Mouse (Mus musculus) forebrain, embryonic 15.5 days (tissue): ENCODE results near the gene Inpp4a. TPM values are rescaled to one million over a fixed set of nuclear protein-coding genes. Genes with fewer than 3 reads are reported as not detected.
A peak's percentile ranks its signal among the peaks of the same experiment; 100 is the strongest.

Source experiments
- ATAC-seq: fragments of 200-750 bp; cut with Nextera tagmentation; replicated peaks from 2 replicates; pipeline ENCODE4 v1.8.0; 2017; ENCODE audit warnings: mild to moderate bottlenecking, moderate TSS enrichment, moderate library complexity
- H3K27ac ChIP-seq: fragments of 300-500 bp; sonication (generic); replicated peaks from 2 replicates; pipeline ENCODE4 v1.5.1; 2015; ENCODE audit warnings: mild to moderate bottlenecking, inconsistent platforms
- H3K27me3 ChIP-seq: fragments of 300-500 bp; sonication (generic); 2 replicates; pipeline ENCODE4 v1.6.1; 2015; ENCODE audit warnings: inconsistent platforms
- H3K36me3 ChIP-seq: fragments of 300-500 bp; sonication (generic); 2 replicates; pipeline ENCODE4 v1.6.1; 2015; ENCODE audit warnings: mild to moderate bottlenecking, inconsistent platforms
- H3K4me1 ChIP-seq: fragments of 300-500 bp; sonication (generic); 2 replicates; pipeline ENCODE4 v1.6.1; 2015; ENCODE audit warnings: inconsistent platforms
- H3K4me2 ChIP-seq: fragments of 300-500 bp; sonication (generic); replicated peaks from 2 replicates; pipeline ENCODE4 v1.6.1; 2015; ENCODE audit warnings: mild to moderate bottlenecking, inconsistent platforms
- H3K4me3 ChIP-seq: fragments of 300-500 bp; sonication (generic); 2 replicates; pipeline ENCODE4 v1.5.1; 2015; ENCODE audit warnings: mild to moderate bottlenecking, inconsistent platforms
- H3K9ac ChIP-seq: fragments of 300-500 bp; sonication (generic); replicated peaks from 2 replicates; pipeline ENCODE4 v1.6.1; 2015; ENCODE audit warnings: mild to moderate bottlenecking, inconsistent platforms
- H3K9me3 ChIP-seq: fragments of 300-500 bp; sonication (generic); 2 replicates; pipeline ENCODE4 v1.6.1; 2016; ENCODE audit warnings: inconsistent platforms
- WGBS: fragments of 180-500 bp; shearing (Covaris S2); methylation state at CpG from one replicate; pipeline ENCODE4 v1.1.7; 2015; ENCODE audit warnings: mixed read lengths; 5-methylcytosine and 5-hydroxymethylcytosine counted together
- polyA plus RNA-seq: library from polyadenylated mRNA; unstranded; fragments of >200 nt; fragmentation: Nextera tagmentation; extraction: Ambion mirVana; gene quantifications from 2 replicates; pipeline ENCODE4 v1.2.1, GENCODE M21; 2015

Gene Inpp4a
- 55.0 and 56.0 TPM in 2 replicates for polyA plus RNA-seq

DNA sequence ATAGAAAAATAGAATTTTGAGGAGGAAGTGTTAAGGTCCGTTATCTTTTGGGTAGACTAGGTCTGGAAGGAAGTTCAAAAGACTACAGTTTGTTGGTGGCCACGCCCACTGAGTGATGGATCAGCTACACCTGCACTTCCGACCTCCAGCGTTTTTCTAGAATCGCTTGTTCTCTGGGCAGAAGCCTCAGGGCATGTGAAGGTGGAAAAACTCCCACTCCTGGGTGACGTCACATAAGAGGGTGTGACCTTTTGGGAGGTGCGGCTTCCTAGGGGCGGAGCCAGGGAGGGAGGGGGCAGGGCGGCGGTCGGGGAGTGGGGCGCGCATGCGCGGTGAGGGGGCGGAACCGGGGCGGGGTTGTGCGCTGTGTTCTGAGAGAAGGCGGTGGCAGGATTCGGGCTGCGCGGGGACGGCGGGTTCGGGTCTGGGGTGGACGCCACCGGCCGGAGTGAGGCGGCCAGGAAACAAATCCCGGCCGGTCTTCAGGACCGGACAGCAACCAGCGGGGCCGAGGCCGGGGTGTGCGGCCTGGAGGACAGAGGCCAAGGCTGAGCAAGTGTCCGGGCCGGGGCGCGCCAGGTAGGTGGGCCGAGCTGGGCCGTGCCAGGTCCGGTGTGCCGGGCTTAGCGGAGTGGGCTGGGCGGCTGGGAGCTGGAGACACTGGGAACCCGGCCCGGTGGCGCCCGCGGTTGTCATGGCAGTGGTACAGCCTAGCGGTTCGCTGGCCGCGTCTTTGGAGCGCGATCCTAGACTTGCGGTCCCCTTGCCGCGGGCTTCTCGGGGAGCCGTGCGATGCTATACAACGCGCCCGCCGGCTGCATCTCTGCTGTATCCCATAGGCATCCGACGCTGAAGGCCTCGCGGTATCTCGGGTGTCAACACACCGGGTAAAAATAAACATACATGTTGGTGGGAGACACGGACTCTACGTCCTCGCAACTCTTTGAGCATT is at the start of gene Inpp4a:
Gene Inpp4a (plus strand): TSS at position 326 of the 952 bp plus-strand sequence.
- peak; percentile 94 for ATAC-seq
- no peaks in the 10 kb centered on the region for H3K9me3 ChIP-seq
- H3K4me2 ChIP-seq = peak within 1 kb of the TSS; percentile 54
- H3K9ac ChIP-seq = peak within 1 kb of the TSS; percentile 77
- WGBS = 1% methylated on average over 77 of the region's 77 CpGs
- peak within 1 kb of the TSS; percentile 77 for H3K4me3 ChIP-seq
- no peaks in the 10 kb centered on the region for H3K27me3 ChIP-seq
- no peaks in the 10 kb centered on the region for H3K36me3 ChIP-seq
- H3K27ac ChIP-seq = peak within 1 kb of the TSS; percentile 68
- peaks cover 16% of the 10 kb centered on the region for H3K4me1 ChIP-seq

DNA sequence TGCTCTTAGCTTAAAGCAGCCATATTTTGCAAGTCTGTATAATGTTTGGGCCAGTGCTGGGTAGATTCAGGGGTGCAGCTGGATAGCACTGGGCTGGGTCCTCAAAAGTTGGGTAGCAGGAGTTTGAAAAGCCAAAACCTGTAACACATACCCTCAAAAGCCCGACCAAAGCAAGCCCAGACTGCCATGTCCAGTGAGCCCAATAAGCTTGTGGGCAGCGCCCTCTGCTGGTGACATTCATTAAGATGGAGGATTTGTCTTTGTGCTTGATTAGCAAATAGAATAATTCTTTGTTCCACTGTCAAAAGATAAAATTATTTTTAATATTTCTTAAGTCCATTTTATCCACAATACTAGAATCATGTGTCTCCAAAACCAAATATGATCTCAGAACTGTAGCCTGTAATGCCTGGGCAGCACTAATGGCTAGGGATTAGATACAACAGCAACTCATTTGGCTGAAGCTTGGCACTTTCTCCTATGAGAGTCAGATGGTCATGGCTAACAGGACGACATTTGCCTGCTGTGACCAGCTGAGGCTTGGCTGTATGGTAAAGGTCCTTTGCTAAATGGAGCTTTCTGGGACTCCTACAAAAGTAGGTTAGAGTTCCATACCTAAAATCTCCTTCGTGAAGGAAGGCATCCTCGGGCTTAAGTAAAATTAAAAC is 48.9 kb upstream of the Inpp4a start:
- 39% methylated on average over 5 of the region's 5 CpGs for WGBS

DNA sequence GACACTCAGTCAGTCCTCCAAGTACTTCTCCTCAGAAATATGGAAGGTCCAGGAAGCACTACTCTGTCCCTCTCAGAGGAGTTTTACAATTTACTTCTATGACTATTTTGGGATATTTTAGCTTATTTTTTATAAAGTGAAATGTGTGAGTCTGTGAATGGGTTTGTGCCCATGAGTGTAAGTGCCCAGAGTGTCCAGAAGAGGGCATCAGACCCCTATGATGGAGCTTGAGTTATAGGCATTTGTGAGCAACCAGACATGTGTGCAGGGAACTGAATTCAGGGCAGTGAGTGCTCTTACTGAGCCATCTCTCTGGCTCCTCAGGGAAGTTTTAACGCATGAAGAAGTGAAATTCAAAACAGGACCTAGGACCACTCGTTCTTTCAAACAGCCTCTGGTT is 41.2 kb upstream of the Inpp4a start:
- H3K4me1 ChIP-seq = no peaks in the 10 kb centered on the region
- H3K4me3 ChIP-seq = no peak overlapping the region
- no peaks in the 10 kb centered on the region for H3K9me3 ChIP-seq
- no peak overlapping the region for H3K9ac ChIP-seq
- no peaks in the 10 kb centered on the region for H3K27me3 ChIP-seq
- ATAC-seq = no peak
- no peaks in the 10 kb centered on the region for H3K36me3 ChIP-seq
- H3K27ac ChIP-seq = no peak overlapping the region
- 96% methylated on average over 2 of the region's 2 CpGs for WGBS
- no peak overlapping the region for H3K4me2 ChIP-seq

More for the DNA sequence above, 48.9 kb upstream of the Inpp4a start:
- Histone ChIP-seq H3K4me2 (no peak overlapping the region), H3K4me1 (no peaks in the 10 kb centered on the region), H3K27ac (no peak overlapping the region), H3K4me3 (no peak overlapping the region), H3K27me3 (no peaks in the 10 kb centered on the region), H3K9ac (no peak overlapping the region), H3K9me3 (no peaks in the 10 kb centered on the region), H3K36me3 (no peaks in the 10 kb centered on the region)
- ATAC-seq = peak; percentile 71; the same call in 1 of the 2 replicates

GRCm38 (mm10) chr1:37272464-37272863 is 27.2 kb upstream of the Inpp4a start:
- WGBS = 8% methylated on average over 7 of the region's 7 CpGs

DNA sequence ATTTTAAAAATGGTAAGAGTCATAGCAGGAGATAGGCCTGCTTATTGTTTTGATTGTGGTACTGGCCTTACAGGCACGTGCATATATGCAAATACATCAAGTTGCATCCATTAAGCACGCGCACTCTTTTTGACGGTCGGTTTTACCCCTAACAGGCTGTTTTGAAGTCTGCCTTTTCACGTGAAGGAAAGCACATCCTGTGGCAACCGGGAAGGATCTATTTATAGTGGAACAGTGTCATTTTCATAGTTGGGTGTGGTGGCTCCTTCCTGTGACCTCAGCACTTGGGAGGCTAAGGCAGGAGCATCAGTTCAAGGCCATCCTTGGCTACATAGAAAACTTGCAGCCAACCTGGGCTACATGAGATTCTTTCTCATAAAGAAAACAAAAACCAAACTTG is 13.1 kb upstream of the Inpp4a start:
- Histone ChIP-seq H3K4me3 (no peak overlapping the region), H3K27me3 (no peaks in the 10 kb centered on the region), H3K27ac (no peak overlapping the region), H3K4me2 (no peak overlapping the region), H3K9me3 (no peaks in the 10 kb centered on the region), H3K9ac (no peak overlapping the region), H3K4me1 (peaks cover 4% of the 10 kb centered on the region; the same call in 1 of the 2 replicates), H3K36me3 (no peaks in the 10 kb centered on the region)
- WGBS = 78% methylated on average over 7 of the region's 7 CpGs
- ATAC-seq = no peak

More at GRCm38 (mm10) chr1:37272464-37272863, 27.2 kb upstream of the Inpp4a start:
- peak; percentile 43; the same call in 1 of the 2 replicates for ATAC-seq
- H3K9ac ChIP-seq = no peak overlapping the region
- H3K9me3 ChIP-seq = no peaks in the 10 kb centered on the region
- H3K4me3 ChIP-seq = no peak overlapping the region
- no peaks in the 10 kb centered on the region for H3K27me3 ChIP-seq
- no peak overlapping the region for H3K27ac ChIP-seq
- no peak overlapping the region for H3K4me2 ChIP-seq
- H3K4me1 ChIP-seq = no peaks in the 10 kb centered on the region
- no peaks in the 10 kb centered on the region for H3K36me3 ChIP-seq

DNA sequence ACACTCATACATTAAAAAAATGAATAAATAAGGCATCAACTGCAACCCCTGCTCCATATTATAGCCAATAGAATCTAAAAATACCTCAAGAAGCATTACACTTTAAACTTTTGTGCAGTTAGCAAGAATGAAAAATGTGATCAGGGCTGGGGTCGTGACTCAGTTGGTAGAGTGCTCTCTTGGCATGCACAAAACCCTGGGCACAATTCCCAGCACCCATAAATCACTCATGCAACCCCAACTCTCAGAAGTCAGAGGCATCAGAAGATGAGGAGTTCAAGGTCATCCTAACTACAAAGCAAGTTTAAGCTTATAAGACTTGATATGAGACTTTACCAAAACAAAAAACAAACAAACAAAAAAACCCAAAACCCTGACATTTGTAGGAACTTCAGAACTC is 11.9 kb upstream of the Inpp4a start:
- Histone ChIP-seq H3K9me3 (no peaks in the 10 kb centered on the region), H3K27ac (no peak overlapping the region), H3K4me2 (no peak overlapping the region), H3K4me3 (no peak overlapping the region), H3K4me1 (peaks cover 4% of the 10 kb centered on the region; the same call in 1 of the 2 replicates), H3K27me3 (no peaks in the 10 kb centered on the region), H3K9ac (no peak overlapping the region), H3K36me3 (no peaks in the 10 kb centered on the region)
- no peak for ATAC-seq
- 86% methylated on average over 1 of the region's 1 CpGs for WGBS

- H3K9ac ChIP-seq = no peak overlapping the region
- peak overlapping the region; percentile 51 for H3K27ac ChIP-seq
- H3K4me3 ChIP-seq = no peak overlapping the region
- ATAC-seq = 0 out of 2 replicates have a peak, but pooled peaks have one; percentile 43
- H3K4me2 ChIP-seq = no peak overlapping the region
- 56% methylated on average over 11 of the region's 11 CpGs for WGBS
- H3K27me3 ChIP-seq = no peaks in the 10 kb centered on the region
- peaks cover 4% of the 10 kb centered on the region; the same call in 1 of the 2 replicates for H3K4me1 ChIP-seq
- H3K36me3 ChIP-seq = no peaks in the 10 kb centered on the region
- no peaks in the 10 kb centered on the region for H3K9me3 ChIP-seq
Measured at GRCm38 (mm10) chr1:37288181-37288935, 11.3 kb upstream of the Inpp4a start.

- 0 out of 2 replicates have a peak overlapping the region, but pooled peaks have one; percentile 51 for H3K27ac ChIP-seq
- H3K9me3 ChIP-seq = no peaks in the 10 kb centered on the region
- H3K9ac ChIP-seq = no peak overlapping the region
- no peak overlapping the region for H3K4me3 ChIP-seq
- 89% methylated on average over 7 of the region's 7 CpGs for WGBS
- no peaks in the 10 kb centered on the region for H3K36me3 ChIP-seq
- ATAC-seq = no peak
- H3K27me3 ChIP-seq = no peaks in the 10 kb centered on the region
- H3K4me2 ChIP-seq = no peak overlapping the region
- peaks cover 4% of the 10 kb centered on the region; the same call in 1 of the 2 replicates for H3K4me1 ChIP-seq
Measured at GRCm38 (mm10) chr1:37288941-37289340, 10.7 kb upstream of the Inpp4a start.

DNA sequence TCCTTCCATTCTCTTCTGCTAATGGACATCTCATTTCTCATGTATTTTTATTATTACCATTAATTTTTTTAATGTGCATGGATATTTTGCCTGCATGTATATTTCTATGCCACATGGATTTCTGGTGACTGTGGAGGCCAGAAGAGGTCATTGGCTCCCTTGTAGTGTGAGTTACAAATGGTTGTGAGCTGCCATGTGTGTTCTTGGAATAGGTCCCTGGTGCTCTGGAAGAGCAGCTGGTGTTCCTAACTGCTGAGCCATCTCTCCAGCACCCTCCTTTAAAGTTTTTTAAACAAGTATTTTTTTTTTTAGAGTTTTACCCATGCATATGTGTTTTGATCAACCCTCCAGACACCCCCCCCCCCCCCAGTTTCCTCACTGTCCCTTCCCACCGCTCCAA is 3.3 kb upstream of the Inpp4a start:
- no peak for ATAC-seq
- Histone ChIP-seq H3K4me1 (peaks cover 9% of the 10 kb centered on the region), H3K27me3 (no peaks in the 10 kb centered on the region), H3K4me3 (no peak overlapping the region), H3K9ac (no peak overlapping the region), H3K36me3 (no peaks in the 10 kb centered on the region), H3K9me3 (no peaks in the 10 kb centered on the region), H3K4me2 (no peak overlapping the region), H3K27ac (no peak overlapping the region)
- WGBS = 53% methylated on average over 1 of the region's 1 CpGs

DNA sequence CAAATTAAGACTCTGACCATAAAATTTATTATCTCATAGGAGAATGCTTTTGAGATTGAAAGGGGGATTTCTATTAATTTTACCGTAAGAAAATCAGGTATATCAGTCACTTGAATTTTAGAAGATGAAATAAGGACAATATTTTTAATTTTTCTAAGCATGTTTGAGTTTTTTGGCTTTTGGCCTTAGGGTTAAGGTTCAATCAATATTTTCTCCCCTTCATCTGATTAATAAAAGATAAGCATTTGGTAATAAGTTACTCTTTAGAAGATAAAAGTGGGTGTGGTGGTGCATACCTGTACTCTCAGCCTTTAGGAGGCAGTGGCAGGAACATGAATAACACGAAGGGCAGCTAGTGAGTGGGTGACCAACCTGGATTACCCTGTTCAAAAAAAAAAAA is 761 bp upstream of the Inpp4a start:
- WGBS = 87% methylated on average over 2 of the region's 2 CpGs

GRCm38 (mm10) chr1:37300650-37301049 is 985 bp downstream of the Inpp4a start:
- peaks cover 16% of the 10 kb centered on the region for H3K4me1 ChIP-seq
- H3K9me3 ChIP-seq = no peaks in the 10 kb centered on the region
- no peak for ATAC-seq
- H3K9ac ChIP-seq = peak overlapping the region; percentile 77
- 70% methylated on average over 5 of the region's 5 CpGs for WGBS
- H3K4me3 ChIP-seq = peak overlapping the region; percentile 77
- peak overlapping the region; percentile 54 for H3K4me2 ChIP-seq
- H3K27me3 ChIP-seq = no peaks in the 10 kb centered on the region
- no peaks in the 10 kb centered on the region for H3K36me3 ChIP-seq
- H3K27ac ChIP-seq = no peak overlapping the region

More for the DNA sequence above, 761 bp upstream of the Inpp4a start:
- no peak for ATAC-seq
- Histone ChIP-seq H3K27me3 (no peaks in the 10 kb centered on the region), H3K4me1 (peaks cover 16% of the 10 kb centered on the region), H3K9ac (no peak overlapping the region), H3K36me3 (no peaks in the 10 kb centered on the region), H3K27ac (no peak overlapping the region), H3K4me3 (no peak overlapping the region), H3K9me3 (no peaks in the 10 kb centered on the region), H3K4me2 (no peak overlapping the region)
